Mouse (Mus musculus) left cerebral cortex, adult 6 months (tissue): ENCODE results near the gene Saxo1. TPM values are rescaled to one million over a fixed set of nuclear protein-coding genes. Genes with fewer than 3 reads are reported as not detected.

Experiments
- long read RNA-seq, 2 experiments: library from polyadenylated mRNA; unstranded; transcript quantifications; one replicate each; pipeline ENCODE4 v2.0.0; 2019 to 2020
- polyA plus RNA-seq: library from polyadenylated mRNA; unstranded; fragments of <200 nt; fragmentation: Nextera tagmentation; gene quantifications from 2 replicates; pipeline ENCODE4 v1.2.3, GENCODE M21; 2021

The Saxo1 gene
- polyA plus RNA-seq: 0.08 TPM in 1 of 2 replicates, not detected in the other
- long read RNA-seq, experiment 1: 0 reads
- long read RNA-seq, experiment 2: 0 reads

DNA sequence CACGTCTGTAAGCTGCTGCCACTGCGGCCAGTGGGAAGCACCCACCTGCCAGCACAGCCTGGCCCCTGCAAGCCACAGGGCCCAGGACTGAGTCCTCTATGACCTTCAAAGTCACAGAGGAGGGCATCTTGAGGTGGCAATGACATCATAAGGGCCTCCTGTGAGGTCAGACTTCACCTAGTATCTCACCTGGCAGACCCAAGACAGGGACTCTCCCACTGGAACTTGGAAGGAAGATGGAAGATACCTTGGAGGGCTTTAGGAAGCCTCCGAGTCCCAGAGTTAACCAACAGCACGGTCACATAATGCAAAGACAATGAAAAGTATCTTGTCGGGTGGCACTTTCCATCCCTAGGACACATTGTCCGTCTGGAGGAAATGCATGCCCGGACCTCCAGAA is at the start of gene Saxo1:
Gene Saxo1, minus strand, starts transcription at position 101 of the 400 bp plus-strand sequence.

GRCm38 (mm10) chr4:86575283-86575983 is 17.3 kb upstream of the Saxo1 start, which contains the start of gene Rraga:
Gene Rraga (plus strand): TSS chr4:86575668.

Other genes with a start within 250 kb of the Saxo1 start
- 31.7 and 113 TPM in 2 replicates for gene Rraga, start 17.3 kb upstream of the Saxo1 start, polyA plus RNA-seq
- 2.3 and 2.4 TPM in 2 replicates for gene Haus6, start 53.7 kb upstream of the Saxo1 start, polyA plus RNA-seq
- 11.4 and 11.9 TPM in 2 replicates for gene Plin2, start 111.7 kb upstream of the Saxo1 start, polyA plus RNA-seq
- 0.94 TPM in 2 replicates for gene Dennd4c, start 190.2 kb upstream of the Saxo1 start, polyA plus RNA-seq